Mouse (Mus musculus): Measurements from ENCODE around the gene 1190007I07Rik.
"Not testable (repeated sequence)": the region's sequence is repeated elsewhere in the genome, so short reads cannot be mapped to it uniquely, and the experiment has no call there.

The 1190007I07Rik gene

DNA sequence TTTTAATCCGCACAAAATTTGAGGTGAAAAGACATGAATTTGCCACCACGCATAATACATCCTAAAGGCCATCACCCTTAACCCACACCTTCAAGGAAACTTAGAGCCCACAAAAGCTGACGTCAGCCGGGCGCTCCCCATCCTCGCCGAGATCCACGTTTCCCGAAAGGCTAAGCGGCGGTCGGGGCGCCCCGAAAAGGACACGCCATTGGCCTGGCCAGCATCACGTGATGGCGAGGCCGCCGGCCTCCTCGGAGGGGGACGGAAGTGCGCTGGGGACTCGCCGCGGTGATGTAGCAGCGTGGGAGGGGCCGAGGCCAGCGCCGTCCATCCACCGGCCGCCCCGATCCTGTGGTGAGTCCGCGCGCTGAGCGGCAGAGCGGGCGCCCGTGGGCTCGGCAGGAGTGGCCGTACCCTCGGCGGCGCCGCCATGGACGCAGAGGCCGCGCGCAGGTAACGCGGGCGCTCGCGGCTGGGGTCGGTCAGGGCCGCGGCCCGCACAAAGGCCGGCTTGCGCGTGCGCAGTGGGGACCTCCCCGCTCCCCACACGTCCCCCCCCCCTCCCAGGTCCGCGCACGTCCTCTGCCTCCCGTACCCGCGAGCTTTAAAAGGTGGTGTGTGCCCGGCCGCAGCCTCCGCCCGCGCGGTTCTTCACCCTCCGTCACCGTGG is 6.7 kb upstream of the 1190007I07Rik start, which contains the start of gene Tdg:
Gene Tdg (plus strand): TSS at position 243 of the 670 bp plus-strand sequence.
- intact Hi-C loops (cut with DNase I): loop anchor here (10.0 kb wide), 1 partner anchor 1005 kb away; the partner anchor contains the start of genes Ankrd24 and Sirt6

DNA sequence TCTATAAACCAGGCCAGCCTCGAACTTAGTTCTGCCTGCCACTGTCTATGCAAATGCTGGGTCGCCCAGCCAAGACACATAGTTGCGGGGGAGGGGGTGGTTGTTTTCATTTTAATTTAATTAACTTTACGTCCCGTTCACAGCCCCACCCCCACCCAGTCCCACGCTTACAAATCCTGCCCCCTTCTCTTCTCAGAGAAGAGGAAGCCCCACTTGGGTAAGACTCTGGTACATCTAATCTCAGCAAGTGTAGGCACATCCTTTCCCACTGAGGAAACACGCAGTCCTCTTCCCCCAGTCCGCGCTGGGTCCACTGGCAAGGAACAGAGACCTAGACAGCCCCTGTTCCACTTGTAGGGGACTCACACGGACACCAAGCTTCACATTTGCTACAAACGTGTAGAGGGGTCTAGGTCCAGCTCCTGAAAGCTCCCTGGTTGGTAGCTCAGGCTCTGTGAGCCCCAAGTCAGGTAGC is 6.1 kb upstream of the 1190007I07Rik start:
- intact Hi-C loops (cut with DNase I): loop anchor here (10.0 kb wide), 1 partner anchor 1004 kb away; the partner anchor contains the start of genes Ankrd24 and Sirt6

DNA sequence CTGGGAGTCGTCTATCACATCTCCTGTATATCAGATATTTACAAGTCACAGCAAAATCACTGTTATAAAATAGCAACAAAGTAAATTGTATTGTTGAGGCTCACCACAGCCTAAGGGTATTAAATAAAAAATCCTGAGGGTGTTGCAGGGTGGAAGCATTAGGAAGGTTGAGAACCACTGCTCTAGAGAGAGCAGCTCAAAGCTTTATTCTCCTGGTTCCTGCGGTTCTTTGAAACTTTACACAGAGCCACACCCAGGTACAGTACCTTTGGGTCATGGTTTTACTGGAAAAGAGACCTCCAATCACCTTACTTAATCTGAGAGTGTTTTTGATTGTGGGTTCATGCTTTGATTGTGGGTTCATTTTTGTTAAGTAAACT is 515 bp upstream of the 1190007I07Rik start:
- intact Hi-C loops (cut with DNase I): loop anchor here (10.0 kb wide), 1 partner anchor 999 kb away; the partner anchor contains the start of genes Ankrd24 and Sirt6

DNA sequence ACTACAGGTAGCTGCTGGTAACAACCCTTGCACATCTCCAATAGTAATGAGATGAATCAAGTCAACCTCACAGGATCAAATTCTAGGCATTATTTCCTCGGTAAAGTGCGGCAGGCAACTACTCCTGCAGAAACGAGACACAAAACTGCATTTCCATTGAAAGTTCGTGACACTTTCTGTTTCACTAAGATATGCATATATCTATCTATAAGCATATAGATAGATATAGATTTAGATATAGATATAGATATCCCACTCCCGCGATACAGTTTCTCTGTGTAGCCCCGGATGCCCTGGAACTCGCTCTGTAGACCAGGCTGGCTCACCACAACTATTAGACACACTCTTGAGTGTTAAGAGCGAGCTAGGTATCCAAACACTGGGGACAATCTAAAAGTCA is 793 bp downstream of the 1190007I07Rik start:
- intact Hi-C loops (cut with DNase I): loop anchor here (10.0 kb wide), 1 partner anchor 997 kb away; the partner anchor contains the start of genes Ankrd24 and Sirt6

DNA sequence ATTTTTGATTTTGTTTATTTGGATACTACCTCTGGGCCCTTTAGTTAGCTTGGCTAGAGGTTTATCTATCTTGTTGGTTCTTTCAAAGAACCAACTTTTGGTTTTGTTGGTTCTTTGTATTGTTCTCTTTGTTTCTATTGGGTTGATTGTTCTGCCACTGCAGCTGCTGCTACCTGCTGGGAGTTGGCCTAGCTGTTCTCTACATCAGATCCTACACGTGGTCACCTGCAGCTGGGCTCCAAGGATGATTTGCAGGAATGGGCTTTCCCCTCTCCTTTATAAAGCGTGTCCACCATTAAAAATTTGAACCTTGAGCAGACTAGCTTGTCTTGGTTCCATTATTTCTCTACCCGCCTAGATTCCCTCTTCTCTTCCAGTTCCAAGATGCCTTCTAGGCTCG is 28.6 kb downstream of the 1190007I07Rik start:
- intact Hi-C loops (cut with DNase I): not testable (repeated sequence)

DNA sequence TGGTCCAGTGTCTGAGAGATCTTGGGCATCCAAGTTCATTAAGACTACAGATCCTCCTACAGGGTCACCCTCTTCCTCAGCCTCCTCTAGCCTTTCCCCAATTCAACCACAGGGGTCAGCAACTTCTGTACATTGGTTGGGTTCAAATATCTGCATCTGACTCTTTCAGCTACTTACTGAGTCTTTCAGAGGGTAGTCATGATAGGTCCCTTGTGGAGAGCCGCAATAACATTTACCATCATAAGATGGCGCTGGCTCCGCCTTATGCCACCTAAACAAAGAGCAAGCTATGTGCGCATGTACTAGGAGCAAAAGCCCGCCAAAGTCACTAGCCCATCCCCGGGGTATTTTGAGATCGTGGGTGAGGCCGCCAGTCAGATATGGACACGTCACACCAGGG is 33.4 kb downstream of the 1190007I07Rik start:
- intact Hi-C loops (cut with DNase I): not testable (repeated sequence)

DNA sequence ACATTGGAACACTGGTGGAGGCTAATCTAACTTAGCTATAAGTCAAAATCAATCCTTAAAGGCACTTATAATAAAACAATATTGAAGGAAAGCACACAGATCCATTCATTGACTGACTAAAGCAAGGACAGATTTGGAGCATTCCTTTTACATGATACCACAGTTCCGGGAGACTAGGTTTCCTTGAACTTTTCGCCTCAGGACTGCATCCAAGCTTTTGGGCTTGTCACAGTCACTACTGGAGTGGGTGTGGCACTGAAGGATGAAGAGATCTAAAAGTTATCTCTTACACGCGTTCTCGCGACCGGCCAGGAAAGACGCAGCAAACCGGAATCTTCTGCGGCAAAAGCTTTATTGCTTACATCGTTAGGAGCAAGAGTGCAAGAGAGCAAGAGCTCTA is 51.9 kb downstream of the 1190007I07Rik start:
- intact Hi-C loops (cut with DNase I): not testable (repeated sequence)

All from adrenal gland (tissue).